Mouse (Mus musculus): ENCODE data around the gene Slc13a3. TPM values are rescaled to one million over a fixed set of nuclear protein-coding genes. Genes with fewer than 3 reads are reported as not detected.
A peak's percentile ranks its signal among the peaks of the same experiment; 100 is the strongest.

Slc13a3 gene
- polyA plus RNA-seq, 1 experiment from 2014 or later, result 24.6 TPM

DNA sequence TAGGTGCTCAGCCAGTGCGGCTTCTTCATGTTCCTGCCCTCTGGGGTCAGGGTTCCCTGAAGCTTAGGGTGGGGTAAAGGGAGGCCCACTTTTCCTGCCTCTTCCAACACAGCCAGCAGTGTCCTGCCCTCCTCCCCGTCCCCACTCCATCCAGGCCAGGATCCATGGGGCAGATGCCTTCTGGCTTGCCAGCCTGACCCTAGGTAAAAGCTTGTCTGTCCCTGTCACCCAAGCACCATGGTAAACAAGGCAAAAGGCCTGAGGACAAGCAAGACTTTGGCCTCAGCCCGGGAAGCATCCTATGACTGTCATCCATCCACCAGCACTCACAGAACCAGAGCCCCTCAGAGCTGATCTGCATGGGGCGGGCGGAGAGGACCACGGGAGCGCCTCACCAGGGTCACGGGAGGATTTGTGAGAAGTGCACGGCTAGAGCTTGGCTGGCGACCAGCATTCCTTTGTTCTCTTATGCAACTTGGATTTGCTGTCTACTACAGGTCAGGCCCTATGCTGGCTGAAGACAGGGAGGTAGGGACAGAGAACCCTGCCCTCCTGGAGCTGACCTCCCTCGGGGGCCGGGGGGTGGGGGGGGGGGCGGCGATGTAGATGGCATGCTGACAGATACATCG, 5.1 kb downstream of the Slc13a3 start:
- ATAC-seq (ENCODE audit: low read depth), result peak; percentile 72
- WGBS (ENCODE audit: insufficient replicate concordance), result 49% methylated on average over 15 of the region's 15 CpGs
- H3K27me3 ChIP-seq (ENCODE audit: control insufficient read depth, insufficient read depth, low read depth, low read length), result no peaks in the 10 kb centered on the region
- H3K4me2 ChIP-seq (ENCODE audit: low read depth, low read length), result no peak overlapping the region
- no peaks in the 10 kb centered on the region; the same call in 1 of the 2 replicates for H3K4me1 ChIP-seq (ENCODE audit: control insufficient read depth, low read depth, low read length)
- H3K4me3 ChIP-seq (ENCODE audit: low read depth, low read length), result no peak overlapping the region
- no peaks in the 10 kb centered on the region for H3K36me3 ChIP-seq (ENCODE audit: control insufficient read depth, insufficient read depth)
- H3K27ac ChIP-seq (ENCODE audit: low read length), result peak overlapping the region; percentile 24; the same call in 1 of the 2 replicates
- H3K9me3 ChIP-seq (replicated peaks; ENCODE audit: control insufficient read depth, low read length), result no peaks in the 10 kb centered on the region
- H3K9ac ChIP-seq (ENCODE audit: low read depth, low read length), result no peak overlapping the region

DNA sequence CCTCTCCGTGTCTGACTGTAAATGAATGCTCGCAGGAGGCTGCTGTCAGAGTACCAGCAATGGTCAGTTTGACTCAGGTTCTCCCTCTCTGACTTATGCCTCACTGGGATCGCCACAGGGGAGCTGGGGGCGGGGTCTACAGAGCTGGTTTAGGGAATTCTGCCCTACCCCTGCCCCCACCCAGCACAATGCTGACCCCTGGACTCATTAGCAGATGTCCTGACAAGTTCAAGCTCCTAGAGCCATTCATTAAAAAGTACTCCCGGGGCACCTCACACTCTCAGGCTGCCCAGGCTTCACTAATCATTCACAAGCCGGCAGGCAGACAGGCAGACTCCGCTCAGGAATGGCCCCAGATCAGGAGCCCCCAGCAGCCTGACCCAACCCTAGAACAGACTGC, 13.4 kb downstream of the Slc13a3 start:
- no peak overlapping the region for H3K4me3 ChIP-seq (ENCODE audit: low read depth, low read length)
- H3K27me3 ChIP-seq (ENCODE audit: control insufficient read depth, insufficient read depth, low read depth, low read length), result no peaks in the 10 kb centered on the region
- H3K4me1 ChIP-seq (ENCODE audit: control insufficient read depth, low read depth, low read length), result no peaks in the 10 kb centered on the region
- no peak overlapping the region for H3K4me2 ChIP-seq (ENCODE audit: low read depth, low read length)
- no peaks in the 10 kb centered on the region for H3K9me3 ChIP-seq (replicated peaks; ENCODE audit: control insufficient read depth, low read length)
- H3K27ac ChIP-seq (ENCODE audit: low read length), result no peak overlapping the region
- no peaks in the 10 kb centered on the region for H3K36me3 ChIP-seq (ENCODE audit: control insufficient read depth, insufficient read depth)
- 24% methylated on average over 7 of the region's 7 CpGs for WGBS (ENCODE audit: insufficient replicate concordance)
- no peak overlapping the region for H3K9ac ChIP-seq (ENCODE audit: low read depth, low read length)
- no peak for ATAC-seq (ENCODE audit: low read depth)

GRCm38 (mm10) chr2:165458189-165458588, 14.8 kb downstream of the Slc13a3 start:
- Histone ChIP-seq H3K27me3 (ENCODE audit: control insufficient read depth, insufficient read depth, low read depth, low read length) (no peaks in the 10 kb centered on the region), H3K4me2 (ENCODE audit: low read depth, low read length) (no peak overlapping the region), H3K9ac (ENCODE audit: low read depth, low read length) (no peak overlapping the region), H3K27ac (ENCODE audit: low read length) (no peak overlapping the region), H3K9me3 (replicated peaks; ENCODE audit: control insufficient read depth, low read length) (no peaks in the 10 kb centered on the region), H3K4me3 (ENCODE audit: low read depth, low read length) (no peak overlapping the region), H3K36me3 (ENCODE audit: control insufficient read depth, insufficient read depth) (no peaks in the 10 kb centered on the region), H3K4me1 (ENCODE audit: control insufficient read depth, low read depth, low read length) (peaks cover 3% of the 10 kb centered on the region)
- 51% methylated on average over 5 of the region's 5 CpGs for WGBS (ENCODE audit: insufficient replicate concordance)
- no peak for ATAC-seq (ENCODE audit: low read depth)

- no peaks in the 10 kb centered on the region for H3K36me3 ChIP-seq (ENCODE audit: control insufficient read depth, insufficient read depth)
- no peak overlapping the region for H3K4me2 ChIP-seq (ENCODE audit: low read depth, low read length)
- H3K4me1 ChIP-seq (ENCODE audit: control insufficient read depth, low read depth, low read length), result peaks cover 8% of the 10 kb centered on the region
- H3K9me3 ChIP-seq (replicated peaks; ENCODE audit: control insufficient read depth, low read length), result no peaks in the 10 kb centered on the region
- 30% methylated on average over 2 of the region's 2 CpGs for WGBS (ENCODE audit: insufficient replicate concordance)
- H3K4me3 ChIP-seq (ENCODE audit: low read depth, low read length), result no peak overlapping the region
- no peak overlapping the region for H3K27ac ChIP-seq (ENCODE audit: low read length)
- H3K9ac ChIP-seq (ENCODE audit: low read depth, low read length), result no peak overlapping the region
- no peak for ATAC-seq (ENCODE audit: low read depth)
- no peaks in the 10 kb centered on the region for H3K27me3 ChIP-seq (ENCODE audit: control insufficient read depth, insufficient read depth, low read depth, low read length)
These were observed 16.3 kb downstream of the Slc13a3 start for GRCm38 (mm10) chr2:165456710-165457109.

GRCm38 (mm10) chr2:165452730-165453693, 20.0 kb downstream of the Slc13a3 start:
- H3K27me3 ChIP-seq (ENCODE audit: control insufficient read depth, insufficient read depth, low read depth, low read length), result no peaks in the 10 kb centered on the region
- ATAC-seq (ENCODE audit: low read depth), result 0 out of 2 replicates have a peak, but pooled peaks have one; percentile 27
- no peak overlapping the region for H3K4me2 ChIP-seq (ENCODE audit: low read depth, low read length)
- 0 out of 2 replicates have a peak overlapping the region, but pooled peaks have one; percentile 7 for H3K27ac ChIP-seq (ENCODE audit: low read length)
- no peak overlapping the region for H3K9ac ChIP-seq (ENCODE audit: low read depth, low read length)
- H3K4me1 ChIP-seq (ENCODE audit: control insufficient read depth, low read depth, low read length), result peaks cover 8% of the 10 kb centered on the region
- H3K9me3 ChIP-seq (replicated peaks; ENCODE audit: control insufficient read depth, low read length), result no peaks in the 10 kb centered on the region
- WGBS (ENCODE audit: insufficient replicate concordance), result 45% methylated on average over 12 of the region's 12 CpGs
- H3K36me3 ChIP-seq (ENCODE audit: control insufficient read depth, insufficient read depth), result no peaks in the 10 kb centered on the region
- H3K4me3 ChIP-seq (ENCODE audit: low read depth, low read length), result no peak overlapping the region

DNA sequence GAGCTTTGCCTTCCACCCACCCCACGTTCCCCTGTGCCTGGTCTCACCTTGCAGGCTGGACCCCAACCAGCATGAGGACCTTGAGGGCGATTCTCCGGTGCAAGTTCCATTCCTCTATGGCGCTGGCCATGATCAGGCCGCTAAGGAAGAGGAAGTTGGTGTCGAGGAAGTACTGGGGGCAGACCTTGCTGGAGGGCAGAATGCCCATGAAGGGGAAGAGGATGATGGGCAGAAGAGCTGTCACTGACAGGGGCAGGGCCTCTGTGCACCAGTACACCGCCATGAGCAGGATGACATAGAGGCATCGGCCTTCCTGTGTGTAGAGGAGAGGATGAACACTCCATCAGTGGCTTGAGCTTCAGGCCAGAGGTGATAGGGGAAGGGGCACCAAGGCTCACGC, 24.6 kb downstream of the Slc13a3 start:
- no peak for ATAC-seq (ENCODE audit: low read depth)
- Histone ChIP-seq H3K4me1 (ENCODE audit: control insufficient read depth, low read depth, low read length) (peaks cover 11% of the 10 kb centered on the region), H3K4me3 (ENCODE audit: low read depth, low read length) (no peak overlapping the region), H3K27ac (ENCODE audit: low read length) (no peak overlapping the region), H3K4me2 (ENCODE audit: low read depth, low read length) (no peak overlapping the region), H3K9ac (ENCODE audit: low read depth, low read length) (no peak overlapping the region), H3K36me3 (ENCODE audit: control insufficient read depth, insufficient read depth) (no peaks in the 10 kb centered on the region), H3K9me3 (replicated peaks; ENCODE audit: control insufficient read depth, low read length) (no peaks in the 10 kb centered on the region), H3K27me3 (ENCODE audit: control insufficient read depth, insufficient read depth, low read depth, low read length) (no peaks in the 10 kb centered on the region)
- 37% methylated on average over 9 of the region's 9 CpGs for WGBS (ENCODE audit: insufficient replicate concordance)

- Histone ChIP-seq H3K4me3 (ENCODE audit: low read depth, low read length) (no peak overlapping the region), H3K4me1 (ENCODE audit: control insufficient read depth, low read depth, low read length) (peaks cover 9% of the 10 kb centered on the region), H3K36me3 (ENCODE audit: control insufficient read depth, insufficient read depth) (no peaks in the 10 kb centered on the region), H3K27me3 (ENCODE audit: control insufficient read depth, insufficient read depth, low read depth, low read length) (no peaks in the 10 kb centered on the region), H3K4me2 (ENCODE audit: low read depth, low read length) (no peak overlapping the region), H3K27ac (ENCODE audit: low read length) (no peak overlapping the region), H3K9ac (ENCODE audit: low read depth, low read length) (no peak overlapping the region), H3K9me3 (replicated peaks; ENCODE audit: control insufficient read depth, low read length) (no peaks in the 10 kb centered on the region)
- no peak for ATAC-seq (ENCODE audit: low read depth)
- 36% methylated on average over 3 of the region's 3 CpGs for WGBS (ENCODE audit: insufficient replicate concordance)
These were observed 28.2 kb downstream of the Slc13a3 start for GRCm38 (mm10) chr2:165444861-165445260.

- Histone ChIP-seq H3K27ac (ENCODE audit: low read length) (no peak overlapping the region), H3K4me2 (ENCODE audit: low read depth, low read length) (no peak overlapping the region), H3K4me3 (ENCODE audit: low read depth, low read length) (no peak overlapping the region), H3K4me1 (ENCODE audit: control insufficient read depth, low read depth, low read length) (peaks cover 9% of the 10 kb centered on the region), H3K27me3 (ENCODE audit: control insufficient read depth, insufficient read depth, low read depth, low read length) (no peaks in the 10 kb centered on the region), H3K9me3 (replicated peaks; ENCODE audit: control insufficient read depth, low read length) (no peaks in the 10 kb centered on the region), H3K36me3 (ENCODE audit: control insufficient read depth, insufficient read depth) (no peaks in the 10 kb centered on the region), H3K9ac (ENCODE audit: low read depth, low read length) (no peak overlapping the region)
- 62% methylated on average over 10 of the region's 10 CpGs for WGBS (ENCODE audit: insufficient replicate concordance)
- peak; percentile 22 for ATAC-seq (ENCODE audit: low read depth)
These were observed 30.0 kb downstream of the Slc13a3 start for GRCm38 (mm10) chr2:165442981-165443380.

- Histone ChIP-seq H3K27ac (ENCODE audit: low read length) (peak overlapping the region; percentile 74), H3K9ac (ENCODE audit: low read depth, low read length) (no peak overlapping the region), H3K4me3 (ENCODE audit: low read depth, low read length) (no peak overlapping the region), H3K9me3 (replicated peaks; ENCODE audit: control insufficient read depth, low read length) (no peaks in the 10 kb centered on the region), H3K4me2 (ENCODE audit: low read depth, low read length) (no peak overlapping the region), H3K4me1 (ENCODE audit: control insufficient read depth, low read depth, low read length) (peaks cover 9% of the 10 kb centered on the region), H3K36me3 (ENCODE audit: control insufficient read depth, insufficient read depth) (no peaks in the 10 kb centered on the region), H3K27me3 (ENCODE audit: control insufficient read depth, insufficient read depth, low read depth, low read length) (no peaks in the 10 kb centered on the region)
- peak; percentile 59 for ATAC-seq (ENCODE audit: low read depth)
- 57% methylated on average over 4 of the region's 4 CpGs for WGBS (ENCODE audit: insufficient replicate concordance)
These were observed 31.4 kb downstream of the Slc13a3 start for GRCm38 (mm10) chr2:165441613-165442012.

All from liver, embryonic 16.5 days (tissue).